Mouse (Mus musculus): ENCODE measurements around the gene Hist2h2be. TPM values are rescaled to one million over a fixed set of nuclear protein-coding genes. Genes with fewer than 3 reads are reported as not detected.

Gene Hist2h2be
- 0.13 and 0.21 TPM in 2 replicates for polyA plus RNA-seq (2012)

DNA sequence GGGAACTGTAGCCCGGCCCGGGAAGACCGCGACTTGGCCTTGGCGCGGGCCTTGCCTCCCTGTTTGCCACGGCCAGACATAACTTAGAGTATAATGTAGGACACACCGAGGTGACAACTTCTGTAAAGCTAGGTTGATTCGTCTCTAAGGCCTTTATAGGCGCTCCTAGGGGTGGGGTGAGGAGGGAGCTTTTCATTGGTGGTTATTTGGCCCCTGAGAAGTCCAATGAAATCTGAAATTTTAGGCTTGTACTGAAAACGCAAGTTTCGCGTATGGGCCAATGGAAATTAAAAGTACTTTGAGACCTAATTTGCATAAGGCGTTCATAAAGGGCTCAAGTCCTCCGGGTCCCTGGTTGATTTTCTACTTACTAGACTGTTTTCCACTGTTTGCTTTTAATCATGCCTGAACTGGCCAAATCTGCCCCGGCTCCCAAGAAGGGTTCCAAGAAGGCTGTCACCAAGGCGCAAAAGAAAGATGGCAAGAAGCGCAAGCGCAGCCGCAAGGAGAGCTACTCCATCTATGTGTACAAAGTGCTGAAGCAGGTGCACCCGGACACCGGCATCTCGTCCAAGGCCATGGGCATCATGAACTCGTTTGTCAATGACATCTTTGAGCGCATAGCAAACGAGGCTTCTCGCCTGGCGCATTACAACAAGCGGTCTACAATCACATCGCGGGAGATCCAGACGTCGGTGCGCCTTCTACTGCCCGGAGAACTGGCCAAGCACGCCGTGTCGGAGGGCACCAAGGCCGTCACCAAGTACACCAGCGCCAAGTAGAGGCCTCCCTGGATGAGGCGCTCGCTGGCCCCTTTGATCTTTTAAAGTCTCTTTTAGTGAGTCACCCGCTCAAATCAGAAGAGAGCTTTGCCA, at the start of gene Hist2h2be, which contains the start of gene Hist2h2ac:
Gene Hist2h2be (plus strand): TSS at position 355 of the 875 bp plus-strand sequence.
Gene Hist2h2ac (minus strand): TSS at position 116 of the 875 bp plus-strand sequence.
- no peak for TF ChIP-seq GATA1 (IDR thresholded peaks at IDR 0.05; ENCODE audit: low read length)

DNA sequence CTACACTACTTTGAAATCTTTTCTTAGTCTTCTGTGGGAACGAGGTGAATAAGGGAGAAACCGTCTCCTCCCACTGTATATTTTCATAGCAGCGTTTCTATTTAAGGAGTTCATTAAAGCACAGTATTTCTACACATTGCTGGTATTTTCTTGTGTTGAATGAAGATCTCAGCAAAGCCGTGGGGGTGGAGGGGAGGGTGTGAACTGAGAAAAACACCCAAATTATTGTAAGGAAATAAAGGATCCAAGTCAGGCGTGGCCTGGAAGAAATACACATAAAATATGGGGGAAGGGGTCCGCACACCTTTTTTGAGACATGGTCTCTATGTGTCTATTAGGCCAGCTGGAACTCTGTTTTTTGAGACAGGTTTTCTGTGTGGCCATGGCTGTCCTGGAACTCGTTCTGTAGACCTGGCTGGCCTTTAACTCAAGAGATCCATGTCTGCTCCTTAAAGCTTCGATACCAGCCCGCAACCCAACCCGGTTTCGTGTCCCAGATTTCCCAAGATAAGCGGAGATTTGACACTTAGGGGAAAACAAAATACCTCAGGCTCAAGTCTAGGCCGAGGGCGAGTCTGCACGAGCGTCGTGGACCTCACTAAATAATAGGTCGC, 49.2 kb upstream of the Hist2h2be start:
- no peak for TF ChIP-seq GATA1 (IDR thresholded peaks at IDR 0.05; ENCODE audit: low read length)

GRCm38 (mm10) chr3:96172197-96173178, 48.4 kb upstream of the Hist2h2be start, which contains the start of gene Sf3b4:
Gene Sf3b4 (plus strand): TSS chr3:96172332.
- no peak for TF ChIP-seq GATA1 (IDR thresholded peaks at IDR 0.05; ENCODE audit: low read length)

- no peak for TF ChIP-seq GATA1 (IDR thresholded peaks at IDR 0.05; ENCODE audit: low read length)
These were observed 47.7 kb upstream of the Hist2h2be start for GRCm38 (mm10) chr3:96173185-96173584.

- no peak for TF ChIP-seq GATA1 (IDR thresholded peaks at IDR 0.05; ENCODE audit: low read length)
These were observed 45.7 kb upstream of the Hist2h2be start for GRCm38 (mm10) chr3:96175251-96175650.

- no peak for TF ChIP-seq GATA1 (IDR thresholded peaks at IDR 0.05; ENCODE audit: low read length)
These were observed 42.5 kb upstream of the Hist2h2be start for GRCm38 (mm10) chr3:96178427-96178826.

DNA sequence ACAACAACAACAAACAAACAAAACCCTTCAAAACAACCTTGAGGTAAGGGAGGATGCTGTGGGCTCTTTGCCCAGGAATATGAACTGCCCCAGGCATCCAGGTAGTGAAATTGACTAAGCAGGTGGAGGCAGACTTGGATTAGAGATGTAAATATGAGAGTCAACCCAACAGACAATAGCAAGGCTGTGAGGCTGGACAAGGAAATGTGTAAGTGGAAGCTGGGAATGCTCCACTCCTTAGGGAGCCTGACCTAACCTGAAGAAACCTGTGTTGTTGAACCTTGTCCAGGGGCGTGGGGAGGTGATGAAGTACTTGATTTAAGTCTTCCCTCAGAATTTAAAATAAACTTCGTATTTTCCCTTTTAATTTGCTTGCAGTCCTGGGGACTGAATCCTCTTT, 42.0 kb upstream of the Hist2h2be start:
- TF ChIP-seq GATA1 (IDR thresholded peaks at IDR 0.05; ENCODE audit: low read length) = no peak

DNA sequence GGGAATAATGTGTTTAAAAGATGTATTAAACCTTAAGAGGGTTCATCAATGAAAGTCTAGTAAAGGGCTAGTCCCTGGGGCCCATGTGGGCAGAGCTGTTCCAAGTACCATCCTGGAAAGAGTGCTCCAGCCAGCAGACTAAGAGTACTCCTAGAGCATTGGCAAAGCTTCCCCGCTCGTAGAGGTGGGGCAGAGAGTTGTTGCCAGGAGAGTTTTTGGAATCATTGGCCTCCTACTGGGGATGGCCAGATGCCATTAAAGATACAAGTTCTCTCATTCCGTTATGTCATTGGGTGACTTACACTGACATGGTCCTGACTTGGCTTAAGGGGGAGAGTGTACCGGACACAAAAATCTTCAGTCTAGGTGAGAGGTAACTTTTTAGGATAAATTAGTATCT, 41.4 kb upstream of the Hist2h2be start:
- TF ChIP-seq GATA1 (IDR thresholded peaks at IDR 0.05; ENCODE audit: low read length) = no peak

GRCm38 (mm10) chr3:96180727-96181477, 40.0 kb upstream of the Hist2h2be start, which contains the start of gene Sv2a:
Gene Sv2a (plus strand): TSS chr3:96181151.
- no peak for TF ChIP-seq GATA1 (IDR thresholded peaks at IDR 0.05; ENCODE audit: low read length)

GRCm38 (mm10) chr3:96181510-96182381, 39.2 kb upstream of the Hist2h2be start:
- no peak for TF ChIP-seq GATA1 (IDR thresholded peaks at IDR 0.05; ENCODE audit: low read length)

- no peak for TF ChIP-seq GATA1 (IDR thresholded peaks at IDR 0.05; ENCODE audit: low read length)
These were observed 38.5 kb upstream of the Hist2h2be start for GRCm38 (mm10) chr3:96182382-96182776.

GRCm38 (mm10) chr3:96192977-96193376, 27.9 kb upstream of the Hist2h2be start:
- no peak for TF ChIP-seq GATA1 (IDR thresholded peaks at IDR 0.05; ENCODE audit: low read length)

DNA sequence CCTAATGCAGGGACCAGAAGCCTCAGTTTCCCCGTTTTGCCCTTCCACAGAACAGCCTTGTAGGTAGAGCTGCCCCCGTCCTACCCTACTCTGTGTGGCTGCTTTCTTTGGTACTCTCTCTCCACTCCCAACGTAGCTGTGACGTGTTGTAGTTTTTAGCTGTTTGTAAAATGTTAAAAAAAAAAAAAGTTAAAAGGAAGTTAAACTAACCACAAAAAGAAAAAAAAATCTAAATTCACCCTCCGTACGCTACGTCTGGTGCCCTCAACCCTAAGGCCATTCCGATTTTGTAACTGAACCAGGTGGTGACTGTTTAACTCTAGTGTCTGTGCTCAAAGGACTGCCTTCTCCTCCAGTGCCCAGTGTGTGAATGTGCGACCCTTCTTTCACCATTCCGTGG, 26.0 kb upstream of the Hist2h2be start:
- no peak for TF ChIP-seq GATA1 (IDR thresholded peaks at IDR 0.05; ENCODE audit: low read length)

Measured in G1E-ER4 (cell line).